Mouse (Mus musculus) liver, adult (tissue): Measurements from ENCODE around the gene Slc12a3.

Experiments
- GATA4 ChIP-seq: IDR thresholded peaks from 2 replicates; pipeline ENCODE4 v1.6.1; 2014; ENCODE audit warnings: mild to moderate bottlenecking, low read length; ENCODE audit not compliant: insufficient replicate concordance

Slc12a3 gene

DNA sequence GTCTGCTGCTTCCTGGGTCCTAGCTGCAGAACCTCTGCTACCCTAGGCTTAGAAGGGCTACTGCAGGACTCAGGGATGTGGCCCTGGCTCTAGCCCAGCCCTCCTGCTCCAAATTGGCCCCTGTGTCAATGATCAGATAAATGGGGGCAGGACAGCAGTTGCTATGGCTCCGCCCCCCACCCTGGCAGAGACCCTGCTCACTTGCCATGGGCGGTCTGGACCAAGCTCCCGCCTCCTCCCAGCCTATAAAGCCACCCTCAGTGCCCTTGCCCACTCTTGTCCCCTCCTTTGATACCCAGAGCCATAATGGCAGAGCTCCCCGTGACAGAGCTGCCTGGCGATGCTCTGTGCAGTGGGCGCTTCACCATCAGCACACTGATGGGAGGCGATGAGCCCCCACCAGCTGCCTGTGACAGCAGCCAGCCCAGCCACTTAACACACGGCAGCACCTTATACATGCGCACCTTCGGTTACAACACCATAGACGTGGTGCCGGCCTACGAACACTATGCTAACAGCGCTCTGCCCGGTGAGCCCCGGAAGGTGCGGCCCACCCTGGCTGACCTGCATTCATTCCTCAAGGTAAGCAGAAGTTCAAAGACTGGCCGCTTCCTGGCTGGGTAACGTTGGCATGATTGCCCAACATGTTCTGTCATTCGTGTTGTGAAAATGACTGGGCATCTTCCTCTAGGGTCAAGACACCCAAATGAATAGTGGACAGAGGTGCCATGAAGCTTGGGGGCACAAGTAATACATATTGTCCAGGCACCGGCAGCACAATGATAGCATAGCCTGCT, at the start of gene Slc12a3:
Gene Slc12a3, plus strand, starts transcription at position 270 of the 797 bp plus-strand sequence.
- no peak for TF ChIP-seq GATA4

DNA sequence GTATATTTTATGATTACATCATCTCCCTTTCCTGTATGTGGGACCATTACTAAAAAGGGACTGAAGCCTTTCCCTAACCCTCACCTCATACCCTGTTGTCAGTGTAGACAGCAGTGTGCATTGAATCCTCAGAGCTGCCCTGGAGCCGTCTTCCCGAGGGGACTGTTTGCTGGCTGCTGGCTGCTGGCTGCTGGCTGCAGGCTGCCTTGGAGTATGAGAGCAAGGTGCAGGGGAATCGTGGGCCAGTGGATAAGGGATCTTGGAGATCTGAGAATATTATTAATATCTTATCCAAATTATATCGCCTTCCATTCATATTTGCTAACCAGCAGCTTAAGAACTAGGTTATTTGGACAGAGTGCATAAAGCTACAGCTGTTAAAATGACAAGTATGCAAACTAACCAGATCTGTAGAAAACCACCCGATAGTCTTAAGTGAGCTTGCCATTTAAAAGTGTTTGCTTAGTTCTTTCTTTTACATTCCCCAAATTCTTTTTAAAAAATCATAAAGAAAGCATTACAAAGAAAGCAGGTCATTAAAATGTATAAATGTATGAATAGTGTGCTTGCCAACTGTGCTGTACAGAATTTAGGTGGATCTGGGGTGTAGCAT, 48.9 kb upstream of the Slc12a3 start:
- no peak for TF ChIP-seq GATA4

DNA sequence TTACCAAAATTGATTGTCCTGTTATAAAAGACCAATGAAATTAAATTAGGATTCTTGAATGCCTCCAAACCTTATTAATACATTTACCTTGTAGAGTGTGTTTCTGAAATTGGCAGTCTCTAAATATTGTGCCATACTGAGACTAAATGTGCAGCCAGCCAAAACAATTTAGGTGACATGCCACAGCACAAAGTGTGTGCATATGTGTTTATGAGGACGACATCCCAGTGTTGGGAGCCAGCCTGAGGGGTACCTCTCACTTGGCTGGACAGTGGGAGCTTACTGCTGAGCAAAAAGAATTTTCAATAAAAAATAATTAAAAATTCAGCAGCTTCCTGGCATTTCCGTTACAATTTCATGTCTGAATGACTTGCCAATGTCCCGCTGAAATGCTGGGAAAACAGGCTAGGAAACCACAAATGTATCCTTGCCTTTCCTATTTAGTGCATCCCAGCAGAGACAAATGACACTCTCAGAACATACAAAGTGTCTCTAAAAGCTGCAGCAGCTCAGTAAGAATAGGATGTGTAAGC, 46.5 kb upstream of the Slc12a3 start:
- no peak for TF ChIP-seq GATA4

DNA sequence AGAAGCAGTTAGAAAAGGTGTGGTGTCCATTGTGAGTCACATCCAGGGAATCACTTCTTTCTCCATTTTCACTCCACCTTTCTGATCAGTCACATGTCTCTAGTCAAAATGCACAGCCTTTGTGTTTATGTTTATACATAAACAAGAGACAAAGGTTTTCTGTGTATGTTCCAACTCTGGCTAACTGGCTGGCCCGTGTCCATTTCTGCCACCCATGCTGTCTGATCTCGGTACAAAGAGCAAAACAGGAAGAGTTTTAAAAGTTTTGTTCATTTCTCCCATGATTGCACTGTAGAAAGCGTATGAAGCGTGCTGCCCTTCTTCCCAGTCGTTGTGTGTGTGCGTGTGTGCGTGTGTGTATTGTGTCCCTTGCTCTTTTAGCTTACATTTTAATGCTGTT, 44.8 kb upstream of the Slc12a3 start:
- TF ChIP-seq GATA4, result no peak

DNA sequence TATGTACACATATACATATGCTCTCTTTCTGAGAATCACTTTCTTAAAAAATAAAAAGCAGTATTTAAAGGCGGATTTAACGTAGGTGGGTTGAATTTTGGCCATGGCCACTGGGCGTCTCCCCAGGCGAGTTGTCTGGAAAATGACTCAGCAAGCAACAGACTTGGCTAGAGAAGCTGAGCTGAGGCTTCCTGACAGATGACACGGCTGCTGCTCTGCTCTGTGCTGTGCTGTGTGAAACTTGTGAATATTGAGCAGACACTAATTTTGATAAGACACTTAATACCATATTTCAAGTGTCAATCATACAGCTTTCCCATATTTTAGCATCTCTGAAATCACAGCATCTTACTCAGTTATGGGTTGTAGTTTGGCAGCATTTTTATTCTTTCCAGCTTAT, 38.4 kb upstream of the Slc12a3 start:
- TF ChIP-seq GATA4, result no peak

DNA sequence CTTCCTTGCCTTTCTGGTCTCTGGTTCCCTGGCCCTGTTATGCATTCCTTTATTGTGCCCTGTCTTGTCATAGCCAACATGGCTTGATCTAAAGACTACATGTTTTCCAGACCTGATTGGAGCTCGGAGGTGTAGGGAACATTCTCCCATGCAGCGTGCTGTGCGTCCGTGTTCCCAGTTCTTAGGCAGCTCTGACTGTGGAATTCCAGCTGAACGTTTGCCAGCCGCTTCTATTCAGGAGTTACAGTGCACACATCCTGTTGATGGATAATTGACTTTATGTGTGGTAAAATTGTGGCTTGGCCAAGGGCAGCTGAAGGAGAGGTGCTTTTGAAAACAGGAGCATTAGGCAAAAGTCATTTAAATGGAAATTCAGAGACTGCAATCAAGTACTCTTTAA, 36.9 kb upstream of the Slc12a3 start:
- no peak for TF ChIP-seq GATA4

DNA sequence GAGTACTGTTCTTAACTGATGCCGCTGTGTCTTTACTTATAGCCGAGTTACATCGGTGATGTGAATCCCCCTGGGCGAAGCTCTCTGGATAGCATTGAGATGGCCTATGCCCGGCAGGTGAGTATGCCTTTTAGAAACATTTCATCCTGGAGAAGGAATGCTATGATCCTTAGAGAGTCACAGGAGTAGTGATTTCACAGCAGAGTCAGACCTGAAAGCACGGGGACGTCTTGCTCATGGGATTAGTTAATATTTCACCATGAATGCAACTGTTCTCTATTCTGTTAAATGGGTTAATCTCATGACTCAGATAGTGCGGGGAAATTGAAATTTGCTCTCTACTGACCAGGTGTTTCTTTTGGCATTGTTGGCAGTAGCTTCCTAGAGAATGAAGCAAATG, 36.4 kb upstream of the Slc12a3 start:
- TF ChIP-seq GATA4, result no peak

DNA sequence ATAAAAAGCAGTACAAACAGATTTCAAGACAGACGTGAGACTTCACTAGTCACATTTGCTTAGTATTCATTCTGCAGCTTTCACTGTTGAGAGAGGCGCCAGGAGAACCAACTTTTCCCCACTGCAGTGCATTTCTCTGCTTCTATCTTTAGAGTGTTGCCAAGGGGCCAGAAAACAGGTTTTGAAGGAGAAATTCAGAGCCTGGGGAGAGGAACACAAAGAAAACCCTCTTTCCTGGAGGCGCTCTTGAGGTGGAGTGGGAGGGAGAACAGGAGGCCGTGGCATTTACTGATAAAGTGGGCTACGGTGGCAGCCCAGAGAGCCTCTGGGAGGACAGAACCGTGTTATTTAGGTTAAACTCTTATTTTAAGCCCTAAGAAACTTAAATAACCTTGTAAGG, 33.3 kb upstream of the Slc12a3 start:
- TF ChIP-seq GATA4, result no peak

DNA sequence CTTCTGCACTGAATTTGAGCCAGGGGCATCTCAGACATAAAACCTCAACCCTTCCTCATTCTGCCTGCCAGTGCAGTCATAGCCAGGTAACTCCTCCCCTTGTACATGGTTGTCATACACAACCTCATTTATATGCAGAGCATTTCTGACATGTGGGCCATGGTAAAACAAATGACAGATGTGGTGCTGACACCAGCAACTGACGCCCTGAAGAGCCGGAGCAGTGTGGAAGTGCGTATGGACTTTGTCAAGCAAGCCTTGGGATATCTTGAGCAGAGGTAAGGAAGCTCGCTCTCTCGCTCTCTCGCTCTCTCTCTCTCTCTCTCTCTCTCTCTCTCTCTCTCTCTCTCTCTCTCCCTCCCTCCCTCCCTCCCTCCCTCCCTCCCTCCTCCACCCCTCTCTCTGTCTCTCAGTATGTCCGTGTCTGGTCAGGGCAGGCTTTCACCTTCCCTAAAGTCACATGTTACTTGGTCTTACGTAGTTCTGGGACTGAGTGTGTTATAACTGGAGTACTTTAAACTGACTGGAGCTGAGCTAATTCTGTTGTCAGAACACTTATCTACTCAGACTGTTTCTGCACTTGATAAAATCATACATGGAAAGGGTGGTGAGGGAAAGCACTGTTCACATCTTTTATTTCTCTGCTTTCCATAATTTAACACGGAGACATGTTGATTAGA, 32.5 kb upstream of the Slc12a3 start:
- TF ChIP-seq GATA4, result no peak

DNA sequence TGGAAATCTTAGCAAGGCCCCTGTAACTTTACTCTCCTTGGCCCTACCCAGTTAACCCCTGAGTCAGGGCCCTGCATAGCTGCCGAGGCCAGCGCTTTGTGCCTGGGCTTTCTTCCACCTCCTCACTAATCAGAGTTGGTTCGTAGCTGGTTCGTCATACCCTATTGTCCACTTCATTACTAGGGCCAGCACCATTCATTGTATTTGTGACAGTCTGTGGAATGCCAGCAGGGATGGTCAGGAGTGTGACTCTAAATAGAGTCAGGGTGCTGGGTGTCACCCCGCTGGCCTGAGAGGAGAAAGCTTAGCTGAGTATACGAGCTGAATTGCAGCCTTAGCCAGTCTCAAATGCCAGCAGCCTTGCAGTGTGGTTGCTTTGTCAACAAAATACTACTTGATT, 31.9 kb upstream of the Slc12a3 start:
- TF ChIP-seq GATA4, result no peak

DNA sequence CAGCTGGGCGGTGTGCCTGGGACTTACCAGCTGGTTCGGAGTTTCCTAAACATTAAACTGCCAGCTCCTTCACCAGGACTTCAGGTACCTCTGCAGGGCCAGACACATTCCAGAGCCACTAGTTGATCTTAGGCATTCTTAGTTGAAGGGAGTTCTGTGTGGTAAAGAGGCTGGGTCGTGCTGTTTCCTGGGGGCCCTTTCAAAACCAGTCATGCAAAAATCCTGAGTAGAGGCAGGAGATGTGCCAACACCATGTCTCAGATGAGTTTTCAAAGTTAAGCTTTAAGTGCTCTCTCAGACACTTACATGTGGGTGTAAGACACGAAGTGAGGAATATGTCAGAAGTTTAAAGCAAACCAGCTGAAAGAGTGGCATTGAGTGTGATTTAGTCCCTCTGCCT, 28.2 kb upstream of the Slc12a3 start:
- no peak for TF ChIP-seq GATA4

DNA sequence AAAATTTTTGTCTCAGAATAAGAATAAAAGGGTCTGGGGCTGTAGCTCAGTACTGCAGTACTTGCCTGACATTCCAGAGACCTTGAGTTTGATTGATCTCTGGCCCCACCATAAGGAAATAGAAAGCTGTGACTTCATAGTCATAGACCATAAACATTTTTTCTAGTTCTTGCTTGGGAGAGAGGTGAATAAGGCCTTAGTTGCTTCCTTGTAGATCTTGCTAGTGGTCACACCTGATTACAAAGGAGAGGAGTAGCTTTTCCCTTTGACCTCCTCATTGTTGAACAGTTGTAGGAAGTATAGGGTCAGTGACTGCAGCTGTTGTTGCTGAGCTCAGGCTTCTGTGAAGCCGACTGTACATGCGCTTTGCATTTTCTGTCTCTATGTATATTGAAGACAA, 24.6 kb upstream of the Slc12a3 start:
- TF ChIP-seq GATA4, result no peak

DNA sequence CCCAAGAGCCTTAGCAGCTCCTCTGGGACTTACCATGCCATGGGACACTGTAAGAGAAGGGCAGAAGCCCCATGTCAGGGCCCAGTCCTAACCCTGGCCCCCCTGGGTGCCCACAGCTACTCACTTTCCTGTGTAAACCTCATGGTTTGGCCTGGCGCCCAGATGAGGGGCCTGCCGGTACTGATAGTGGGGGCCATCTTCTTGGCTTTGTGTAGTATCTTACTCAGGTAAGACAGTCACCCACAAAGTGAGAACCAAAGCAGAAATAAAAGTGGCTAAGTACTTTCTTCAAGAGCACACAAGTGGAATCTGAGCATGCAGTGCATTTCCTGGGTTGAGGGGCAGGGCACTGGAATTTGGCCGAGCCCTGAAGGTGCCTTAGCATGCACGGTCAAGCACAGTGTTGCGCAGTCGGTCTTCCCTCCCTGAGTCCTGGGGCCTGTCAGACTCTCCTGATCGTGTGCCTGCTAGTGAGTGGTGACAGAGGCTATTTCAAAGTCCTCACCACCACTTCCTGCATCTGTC, 21.9 kb upstream of the Slc12a3 start:
- TF ChIP-seq GATA4, result no peak

DNA sequence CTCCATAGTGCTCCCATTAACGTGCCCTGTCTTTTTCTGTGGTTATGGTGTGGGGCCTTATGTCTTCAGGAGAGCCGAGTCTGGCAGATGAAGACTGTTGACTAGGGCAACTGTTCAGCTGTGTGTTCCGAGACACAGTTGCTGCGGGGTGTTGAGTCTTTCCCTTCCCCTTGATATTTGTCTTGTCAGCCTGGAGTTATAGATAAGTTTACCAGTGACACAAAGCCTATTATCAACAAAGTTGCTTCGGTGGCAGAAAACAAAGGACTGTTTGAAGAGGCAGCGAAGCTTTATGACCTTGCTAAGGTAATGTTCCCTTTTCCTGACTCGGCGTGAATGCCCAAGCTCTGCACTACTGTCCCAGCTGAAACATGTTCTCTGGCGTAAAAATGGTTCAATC, 21.3 kb upstream of the Slc12a3 start:
- TF ChIP-seq GATA4, result no peak

DNA sequence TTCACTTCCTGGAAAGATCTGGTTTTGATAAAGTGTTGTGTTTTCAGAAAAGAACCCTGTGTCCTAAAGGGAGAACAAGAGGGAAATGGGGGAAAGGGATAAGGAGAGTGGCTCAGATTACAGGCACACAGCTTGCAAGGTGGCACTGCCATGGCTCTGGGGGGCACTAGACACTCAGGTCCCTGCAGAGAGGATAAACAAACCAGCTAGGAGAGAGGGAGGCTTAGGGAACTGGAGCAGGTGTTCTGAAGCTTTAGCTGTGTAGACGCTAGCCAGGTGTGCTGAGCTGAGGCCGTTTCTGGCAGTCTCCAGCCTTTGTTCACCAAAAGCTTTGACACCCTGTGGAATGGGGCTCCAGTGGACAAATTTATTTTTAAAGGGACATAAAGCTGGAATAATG, 14.9 kb upstream of the Slc12a3 start:
- TF ChIP-seq GATA4, result no peak

DNA sequence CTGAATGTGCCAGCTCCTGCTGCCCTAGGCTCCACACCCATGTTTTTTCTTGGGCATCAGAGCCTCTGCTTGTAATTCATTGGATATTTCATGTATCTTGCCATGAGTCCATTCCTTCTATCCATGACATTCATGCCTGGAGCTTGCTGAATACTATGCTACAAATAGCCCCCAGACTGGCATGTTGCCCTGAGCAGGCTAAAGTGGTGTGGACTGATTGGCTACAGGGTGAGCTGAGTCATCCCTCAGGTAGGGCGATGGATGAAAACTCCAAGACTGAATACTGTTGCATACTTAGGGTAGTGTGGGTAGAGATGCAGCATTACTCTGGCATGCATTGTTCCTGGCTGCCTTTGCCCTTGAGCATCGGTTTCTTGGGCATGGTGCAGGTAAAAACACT, 11.8 kb upstream of the Slc12a3 start:
- no peak for TF ChIP-seq GATA4
